Mouse (Mus musculus) liver, embryonic 15.5 days (tissue): ENCODE results near the gene Dpf2. TPM values are rescaled to one million over a fixed set of nuclear protein-coding genes. Genes with fewer than 3 reads are reported as not detected.
A peak's percentile ranks its signal among the peaks of the same experiment; 100 is the strongest.

Experiments used
- ATAC-seq: fragments of 200-750 bp; cut with Nextera tagmentation; 2 replicates; pipeline ENCODE4 v1.8.0; 2017; ENCODE audit warnings: moderate number of reproducible peaks, mild to moderate bottlenecking, moderate library complexity; ENCODE audit not compliant: insufficient read depth
- H3K27ac ChIP-seq: fragments of 300-500 bp; sonication (generic); replicated peaks from 2 replicates; pipeline ENCODE4 v1.5.1; 2015; ENCODE audit warnings: mild to moderate bottlenecking, inconsistent platforms
- H3K27me3 ChIP-seq: fragments of 300-500 bp; sonication (generic); 2 replicates; pipeline ENCODE4 v1.6.1; 2015; ENCODE audit warnings: mild to moderate bottlenecking, inconsistent platforms
- H3K36me3 ChIP-seq: fragments of 300-500 bp; sonication (generic); replicated peaks from 2 replicates; pipeline ENCODE4 v1.6.1; 2015; ENCODE audit warnings: moderate library complexity, mild to moderate bottlenecking, inconsistent platforms
- H3K4me1 ChIP-seq: fragments of 300-500 bp; sonication (generic); replicated peaks from 2 replicates; pipeline ENCODE4 v1.6.1; 2015; ENCODE audit warnings: inconsistent platforms
- H3K4me2 ChIP-seq: fragments of 300-500 bp; sonication (generic); 2 replicates; pipeline ENCODE4 v1.6.1; 2015; ENCODE audit warnings: moderate library complexity, mild to moderate bottlenecking, inconsistent platforms
- H3K4me3 ChIP-seq: fragments of 300-500 bp; sonication (generic); replicated peaks from 2 replicates; pipeline ENCODE4 v1.5.1; 2015; ENCODE audit warnings: mild to moderate bottlenecking, inconsistent platforms
- H3K9ac ChIP-seq: fragments of 300-500 bp; sonication (generic); 2 replicates; pipeline ENCODE4 v1.6.1; 2015; ENCODE audit warnings: moderate library complexity, mild to moderate bottlenecking, inconsistent platforms
- H3K9me3 ChIP-seq: fragments of 300-500 bp; sonication (generic); replicated peaks from 2 replicates; pipeline ENCODE4 v1.6.1; 2016; ENCODE audit warnings: inconsistent platforms
- WGBS: fragments of 180-500 bp; shearing (Covaris S2); methylation state at CpG from one replicate; pipeline ENCODE4 v1.1.7; 2015; ENCODE audit warnings: mixed read lengths; ENCODE audit not compliant: insufficient replicate concordance; 5-methylcytosine and 5-hydroxymethylcytosine counted together
- polyA plus RNA-seq: library from polyadenylated mRNA; unstranded; fragments of >200 nt; fragmentation: Nextera tagmentation; extraction: Ambion mirVana; gene quantifications from 2 replicates; pipeline ENCODE4 v1.2.1, GENCODE M21; 2015

Gene Dpf2
- polyA plus RNA-seq, 1 experiment from 2014 or later, result 52.7 TPM

GRCm38 (mm10) chr19:5922119-5922942 lies 9.5 kb upstream of the Dpf2 start:
- 18% methylated on average over 15 of the region's 15 CpGs for WGBS
- Histone ChIP-seq H3K27ac (peak overlapping the region; percentile 87), H3K4me1 (peaks cover 51% of the 10 kb centered on the region), H3K27me3 (peaks cover 22% of the 10 kb centered on the region), H3K9ac (peak overlapping the region; percentile 39), H3K4me2 (peak overlapping the region; percentile 68), H3K4me3 (peak overlapping the region; percentile 24), H3K36me3 (peaks cover 8% of the 10 kb centered on the region; the same call in 1 of the 2 replicates), H3K9me3 (no peaks in the 10 kb centered on the region)
- ATAC-seq, result peak; percentile 80

- Histone ChIP-seq H3K36me3 (peaks cover 14% of the 10 kb centered on the region; the same call in 1 of the 2 replicates), H3K9me3 (no peaks in the 10 kb centered on the region), H3K27me3 (peaks cover 18% of the 10 kb centered on the region), H3K4me3 (peak overlapping the region; percentile 24), H3K27ac (peak overlapping the region; percentile 87), H3K4me2 (peak overlapping the region; percentile 68), H3K4me1 (peaks cover 51% of the 10 kb centered on the region), H3K9ac (peak overlapping the region; percentile 39)
- peak; percentile 8; the same call in 1 of the 2 replicates for ATAC-seq
- 17% methylated on average over 9 of the region's 9 CpGs for WGBS
These were observed 8.9 kb upstream of the Dpf2 start for GRCm38 (mm10) chr19:5921715-5922114.

DNA sequence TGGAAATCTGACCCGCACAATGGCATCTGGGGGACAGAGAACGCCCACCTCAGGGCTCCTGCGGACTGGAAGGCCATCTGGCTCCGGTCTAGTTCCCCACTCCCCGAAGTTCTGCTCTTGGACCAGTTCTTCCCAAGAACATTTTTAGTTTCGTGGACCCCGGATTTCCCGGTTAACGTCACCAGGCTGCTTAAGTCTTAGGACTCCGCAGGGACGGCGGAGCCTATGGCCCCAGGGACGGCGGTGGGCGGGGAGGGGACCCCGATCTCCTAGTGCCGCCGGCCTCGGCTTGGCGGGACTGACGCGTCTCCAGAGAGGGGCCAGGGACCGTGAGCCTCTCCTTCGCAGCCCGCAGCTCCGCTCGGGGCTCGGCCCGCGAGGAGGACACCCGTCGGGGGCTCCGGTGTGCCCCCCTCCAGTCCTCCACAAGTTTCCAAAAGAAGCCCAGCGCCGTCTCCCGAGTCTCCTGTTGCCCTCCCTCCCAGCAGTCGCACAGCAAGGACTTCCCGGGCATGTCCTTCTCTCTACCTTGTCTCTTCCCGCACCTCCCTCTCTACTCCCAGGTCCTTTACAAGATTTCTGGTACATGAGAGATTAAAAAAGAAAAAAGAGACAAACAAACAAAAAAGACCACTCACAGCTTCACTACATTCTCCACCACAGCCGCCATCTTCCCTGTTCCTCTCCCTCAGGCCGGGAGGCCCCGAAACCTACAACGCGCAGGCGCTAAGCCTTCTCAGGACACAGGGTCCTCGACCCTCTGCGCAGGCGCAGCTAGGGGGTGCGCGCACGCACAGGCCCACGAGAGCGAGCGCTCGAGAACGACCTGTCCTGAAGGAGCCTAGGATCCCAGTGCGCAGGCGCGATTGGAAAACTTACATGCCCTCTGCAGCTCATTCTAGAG lies 455 bp downstream of the Dpf2 start:
- H3K9me3 ChIP-seq, result no peaks in the 10 kb centered on the region
- peak overlapping the region; percentile 84 for H3K27ac ChIP-seq
- H3K4me1 ChIP-seq, result peaks cover 55% of the 10 kb centered on the region
- H3K4me3 ChIP-seq, result peak overlapping the region; percentile 97
- peaks cover 19% of the 10 kb centered on the region for H3K36me3 ChIP-seq
- under 1% methylated on average over 59 of the region's 59 CpGs for WGBS
- peak overlapping the region; percentile 99 for H3K9ac ChIP-seq
- peak overlapping the region; percentile 87 for H3K4me2 ChIP-seq
- ATAC-seq, result peak; percentile 98
- H3K27me3 ChIP-seq, result no peaks in the 10 kb centered on the region

GRCm38 (mm10) chr19:5911430-5912102 lies 1.2 kb downstream of the Dpf2 start:
- Histone ChIP-seq H3K27me3 (no peaks in the 10 kb centered on the region), H3K9me3 (no peaks in the 10 kb centered on the region), H3K4me2 (peak overlapping the region; percentile 87), H3K9ac (peak overlapping the region; percentile 99), H3K4me1 (peaks cover 56% of the 10 kb centered on the region), H3K4me3 (peak overlapping the region; percentile 97), H3K36me3 (peaks cover 21% of the 10 kb centered on the region), H3K27ac (peak overlapping the region; percentile 84)
- WGBS, result 0% methylated on average over 14 of the region's 14 CpGs
- ATAC-seq, result no peak

DNA sequence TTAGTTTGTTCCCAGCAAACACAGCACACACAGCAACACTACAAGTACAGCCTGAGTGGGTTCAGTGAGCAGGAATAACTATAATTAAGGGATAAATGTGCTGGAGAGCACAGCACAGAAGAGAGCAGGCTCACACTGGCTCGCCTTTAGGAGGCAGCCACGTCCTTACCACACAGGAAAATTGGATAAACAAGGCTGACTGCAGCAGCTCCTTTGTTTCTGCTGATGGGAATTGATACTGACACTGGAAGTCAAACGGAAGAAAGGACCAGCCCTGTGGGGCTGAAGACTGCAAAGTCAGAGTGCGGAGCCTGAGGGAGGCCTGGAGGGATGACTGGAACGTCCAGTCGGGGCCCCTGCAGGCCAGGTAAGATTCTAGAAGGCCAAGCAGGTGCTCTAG lies 2.6 kb downstream of the Dpf2 start:
- H3K27ac ChIP-seq, result no peak overlapping the region; the same call in 1 of the 2 replicates
- 0 out of 2 replicates have a peak overlapping the region, but pooled peaks have one; percentile 2 for H3K4me3 ChIP-seq

DNA sequence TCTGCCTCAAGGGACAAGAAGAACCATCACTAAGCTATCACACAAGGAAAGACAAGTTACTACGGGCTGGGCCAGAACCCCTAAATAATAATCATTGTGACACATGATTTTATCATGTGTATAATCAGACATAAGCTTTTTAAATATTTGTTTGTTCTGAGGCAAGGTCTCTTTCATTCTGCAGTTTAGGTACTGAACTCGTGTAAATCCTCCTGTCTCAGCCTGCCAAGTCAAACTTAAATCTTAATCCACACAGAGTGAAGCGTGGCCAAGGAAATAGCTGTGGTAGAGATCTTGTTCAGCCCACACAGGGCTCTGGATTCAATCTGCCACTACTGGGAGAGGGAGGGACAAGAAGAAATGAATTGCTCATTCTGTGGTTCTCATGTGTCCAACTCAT lies 5.5 kb downstream of the Dpf2 start:
- H3K9me3 ChIP-seq, result no peaks in the 10 kb centered on the region
- H3K4me2 ChIP-seq, result no peak overlapping the region
- peaks cover 32% of the 10 kb centered on the region for H3K4me1 ChIP-seq
- no peaks in the 10 kb centered on the region for H3K27me3 ChIP-seq
- no peak for ATAC-seq
- no peak overlapping the region for H3K9ac ChIP-seq
- H3K4me3 ChIP-seq, result no peak overlapping the region
- H3K27ac ChIP-seq, result no peak overlapping the region
- H3K36me3 ChIP-seq, result peaks cover 53% of the 10 kb centered on the region
- WGBS, result 85% methylated on average over 3 of the region's 3 CpGs

More for the DNA sequence above, 2.6 kb downstream of the Dpf2 start:
- peak overlapping the region; percentile 16; the same call in 1 of the 2 replicates for H3K9ac ChIP-seq
- H3K36me3 ChIP-seq, result peaks cover 30% of the 10 kb centered on the region
- no peaks in the 10 kb centered on the region for H3K9me3 ChIP-seq
- peaks cover 54% of the 10 kb centered on the region for H3K4me1 ChIP-seq
- H3K27me3 ChIP-seq, result no peaks in the 10 kb centered on the region
- ATAC-seq, result no peak
- H3K4me2 ChIP-seq, result peak overlapping the region; percentile 46
- 62% methylated on average over 6 of the region's 6 CpGs for WGBS

DNA sequence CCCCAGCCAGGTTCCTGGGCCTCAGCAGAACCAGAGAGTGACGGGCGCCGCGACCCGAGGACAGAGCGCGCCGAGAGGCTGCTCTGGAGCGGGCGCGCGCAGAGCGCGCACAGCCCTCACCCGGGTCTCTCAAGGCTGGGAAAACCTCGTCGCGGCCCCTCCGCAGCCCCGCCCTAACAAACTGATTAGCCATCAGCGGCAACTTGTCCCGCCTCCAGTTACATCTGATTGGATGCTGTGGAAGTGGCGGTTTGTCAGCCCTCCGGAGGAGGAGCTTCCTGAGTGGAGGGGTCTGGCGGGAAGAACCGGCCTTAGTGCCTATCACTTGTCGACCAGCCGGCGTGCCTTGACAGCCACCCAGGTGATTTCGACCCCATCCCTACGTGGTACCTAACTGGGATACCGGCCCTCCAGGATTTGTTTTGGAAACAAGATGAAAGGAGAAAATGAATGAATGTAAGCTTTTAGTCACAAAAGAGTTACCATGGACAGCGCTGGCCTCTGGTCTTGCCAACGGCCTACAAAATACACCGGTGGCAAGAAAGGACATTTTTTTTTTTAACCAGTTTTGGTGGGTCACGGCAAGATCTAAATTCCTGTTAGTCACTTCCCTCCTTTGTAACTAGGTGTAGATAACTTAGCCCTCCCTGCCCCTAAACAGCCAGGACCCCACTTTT lies 18.7 kb downstream of the Dpf2 start, which contains the start of gene Tigd3:
Gene Tigd3, minus strand, starts transcription at position 148 of the 677 bp plus-strand sequence.
- peak within 1 kb of the TSS; percentile 89 for H3K9ac ChIP-seq
- peaks cover 20% of the 10 kb centered on the region for H3K27me3 ChIP-seq
- peak within 1 kb of the TSS; percentile 82 for H3K27ac ChIP-seq
- peak within 1 kb of the TSS; percentile 73 for H3K4me3 ChIP-seq
- peaks cover 40% of the 10 kb centered on the region for H3K4me1 ChIP-seq
- ATAC-seq, result peak; percentile 95
- peak within 1 kb of the TSS; percentile 98 for H3K4me2 ChIP-seq
- peaks cover 50% of the 10 kb centered on the region for H3K36me3 ChIP-seq
- WGBS, result 4% methylated on average over 36 of the region's 36 CpGs
- H3K9me3 ChIP-seq, result no peaks in the 10 kb centered on the region

DNA sequence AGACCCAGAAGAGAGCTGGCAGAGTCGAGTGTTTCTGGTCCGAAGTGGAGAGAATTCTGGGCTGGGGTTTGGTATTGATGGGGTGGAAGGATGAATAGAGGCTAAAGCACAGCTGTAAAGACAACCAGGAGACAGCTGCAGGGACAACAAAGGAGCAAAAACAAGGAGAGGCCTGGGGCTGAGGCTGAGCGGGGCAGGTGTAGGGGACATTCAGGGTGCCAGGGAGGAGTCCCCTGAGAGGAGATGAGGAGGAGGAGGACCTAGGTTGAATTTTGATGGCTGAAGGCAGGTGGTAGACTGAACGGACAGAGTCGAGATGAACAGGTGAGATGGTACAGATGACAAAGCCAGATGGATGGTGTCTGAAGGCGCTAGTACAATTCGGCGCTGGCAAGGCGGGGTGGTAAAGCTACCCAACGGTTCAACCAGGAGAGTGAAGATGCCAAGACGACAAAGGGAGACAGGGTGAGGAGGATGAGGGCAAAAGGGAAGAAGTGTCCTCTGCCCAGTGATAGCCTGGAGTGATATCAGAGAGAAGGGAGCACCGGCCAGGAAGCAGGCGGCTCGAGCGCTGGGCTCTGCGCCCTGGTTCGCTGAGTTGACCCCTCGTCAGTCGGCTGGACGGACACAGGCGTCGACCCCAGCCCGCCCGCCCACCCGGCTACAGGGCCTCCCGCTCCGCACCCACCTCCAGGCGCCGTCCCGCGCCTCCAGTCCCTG lies 19.4 kb downstream of the Dpf2 start:
- peak overlapping the region; percentile 73 for H3K4me3 ChIP-seq
- peaks cover 20% of the 10 kb centered on the region for H3K27me3 ChIP-seq
- WGBS, result 10% methylated on average over 31 of the region's 31 CpGs
- ATAC-seq, result peak; percentile 38
- H3K4me2 ChIP-seq, result peak overlapping the region; percentile 98
- H3K4me1 ChIP-seq, result peaks cover 46% of the 10 kb centered on the region
- no peaks in the 10 kb centered on the region for H3K9me3 ChIP-seq
- peaks cover 45% of the 10 kb centered on the region for H3K36me3 ChIP-seq
- peak overlapping the region; percentile 89 for H3K9ac ChIP-seq
- H3K27ac ChIP-seq, result peak overlapping the region; percentile 82

DNA sequence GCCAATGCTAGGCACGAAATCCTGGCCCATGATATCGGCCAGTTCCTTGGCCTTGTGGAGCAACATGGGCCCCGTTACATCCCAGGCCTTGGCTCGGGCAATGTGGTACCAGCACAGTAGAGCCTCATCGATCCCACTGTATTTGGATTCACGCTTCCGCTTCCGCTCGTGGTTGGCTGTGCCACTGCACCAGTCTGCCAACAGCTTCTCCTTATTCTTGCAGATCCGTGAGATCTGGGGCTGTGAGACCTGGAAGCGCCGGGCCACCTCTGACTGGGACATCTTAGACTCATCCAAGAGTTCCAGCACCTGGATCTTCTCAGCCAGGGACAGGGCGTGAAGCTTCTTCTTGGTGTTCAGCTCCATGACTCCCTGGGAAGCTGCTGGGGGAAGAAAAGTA lies 20.1 kb downstream of the Dpf2 start:
- Histone ChIP-seq H3K9me3 (no peaks in the 10 kb centered on the region), H3K4me2 (peak overlapping the region; percentile 98), H3K4me1 (peaks cover 46% of the 10 kb centered on the region), H3K4me3 (peak overlapping the region; percentile 73), H3K36me3 (peaks cover 40% of the 10 kb centered on the region), H3K9ac (no peak overlapping the region), H3K27me3 (peaks cover 20% of the 10 kb centered on the region), H3K27ac (no peak overlapping the region; the same call in 1 of the 2 replicates)
- WGBS, result 90% methylated on average over 13 of the region's 13 CpGs
- no peak for ATAC-seq
